Mouse (Mus musculus) liver, embryonic 14.5 days (tissue): Measurements from ENCODE around the gene Snx15.

ENCODE experiments used
- CTCF ChIP-seq: IDR thresholded peaks from 2 replicates; pipeline ENCODE4 v1.5.1; 2016; ENCODE audit warnings: antibody characterized with exemption, low read depth, control low read depth
- EP300 ChIP-seq: IDR thresholded peaks from 2 replicates; pipeline ENCODE4 v1.6.1; 2016; ENCODE audit warnings: antibody characterized with exemption, low read depth

GRCm38 (mm10) chr19:6144842-6145241, 16.7 kb upstream of the Snx15 start:
- TF ChIP-seq CTCF (no peak), EP300 (no peak)
